Mouse (Mus musculus): ENCODE results near the gene Gatc.
A peak's percentile ranks its signal among the peaks of the same experiment; 100 is the strongest.
"Not testable (repeated sequence)": the region's sequence is repeated elsewhere in the genome, so short reads cannot be mapped to it uniquely, and the experiment has no call there.

Gene Gatc

GRCm38 (mm10) chr5:115327610-115328548 lies 13.1 kb downstream of the Gatc start:
- peak; percentile 22 to 48 for DNase-seq

- DNase-seq = peak; percentile 97 to 98
Measured at GRCm38 (mm10) chr5:115326875-115327609, 13.9 kb downstream of the Gatc start, which contains the start of gene Srsf9. Srsf9 (plus strand) TSS chr5:115327177.

- no peak for DNase-seq
Measured at GRCm38 (mm10) chr5:115326256-115326831, 14.6 kb downstream of the Gatc start.

DNA sequence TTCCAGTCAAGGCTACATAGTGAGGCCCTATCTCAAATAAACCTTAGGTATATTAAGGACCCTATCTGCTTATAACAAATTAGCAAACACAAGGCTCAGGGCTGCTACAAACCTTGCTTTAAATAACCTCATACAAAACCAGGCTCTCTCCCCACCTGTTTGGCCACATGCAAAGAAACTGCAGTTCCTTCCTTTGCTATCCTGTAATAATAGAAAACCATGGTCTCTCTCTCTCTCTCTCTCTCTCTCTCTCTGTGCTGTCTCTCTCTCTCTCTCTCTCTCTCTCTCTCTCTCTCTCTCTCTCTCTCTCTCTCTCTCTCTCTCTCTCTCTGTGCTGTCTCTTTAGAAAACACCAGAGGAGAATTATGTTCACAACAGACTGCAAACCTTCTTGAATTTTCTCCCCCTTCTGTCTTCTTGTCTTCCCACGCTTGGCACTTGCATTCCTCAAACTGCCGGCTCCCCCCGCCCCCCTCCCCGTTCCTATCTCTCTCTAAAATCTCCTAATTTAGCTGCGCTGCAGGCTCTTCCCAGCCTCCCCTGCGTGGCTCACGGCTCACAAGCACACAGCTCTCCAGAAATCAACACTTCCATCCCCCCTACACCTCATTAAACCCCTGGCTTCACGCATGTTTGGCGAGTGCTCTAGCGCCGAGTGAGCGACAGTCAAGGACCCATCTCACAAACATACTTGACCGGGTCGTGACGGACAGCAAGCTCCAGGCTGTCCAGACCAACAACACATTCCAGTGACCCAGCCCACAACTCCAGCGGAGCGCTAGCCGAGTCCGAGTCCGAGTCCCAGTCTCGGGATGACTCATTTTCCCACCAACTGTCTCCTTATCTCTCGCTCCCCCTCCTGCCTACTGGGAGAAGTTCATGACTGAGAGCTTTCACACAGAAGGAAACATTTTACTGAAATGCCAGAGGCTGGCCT lies 21.7 kb downstream of the Gatc start:
- DNase-seq = peak; percentile 68 to 84

DNA sequence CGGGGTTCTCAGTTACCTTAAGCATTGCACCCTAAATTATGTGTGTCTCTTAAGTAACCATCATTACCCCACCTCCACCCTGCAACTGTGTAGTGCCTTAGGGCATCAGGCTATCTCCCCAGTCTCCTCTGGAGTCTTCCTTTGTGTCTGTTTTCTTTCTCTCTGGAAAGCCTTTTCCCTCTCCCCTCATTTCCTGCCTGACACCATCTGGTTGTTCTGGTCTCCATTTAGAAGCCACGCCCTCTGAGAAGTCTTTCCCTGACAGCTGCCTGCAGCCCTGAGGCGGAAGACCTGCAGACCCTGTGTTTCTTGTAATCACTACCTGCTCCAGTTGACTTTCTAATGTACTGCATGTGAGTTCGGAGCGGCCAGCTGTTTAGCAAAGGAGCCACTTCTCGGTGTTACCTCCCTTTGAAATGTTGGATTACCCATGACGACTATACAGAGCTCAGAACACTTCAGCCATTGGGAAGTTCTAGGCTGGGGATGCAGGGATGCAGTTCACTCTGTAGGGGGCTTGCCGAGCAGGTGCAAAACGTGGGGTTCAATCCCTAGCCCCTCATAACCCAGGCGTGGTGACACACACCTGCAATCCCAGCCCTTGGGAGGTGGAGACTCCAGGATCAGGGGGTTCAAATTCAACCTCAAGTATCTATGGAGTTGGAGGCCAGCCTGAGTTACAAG lies 23.2 kb downstream of the Gatc start:
- no peak for DNase-seq

- no peak for DNase-seq
Measured at GRCm38 (mm10) chr5:115316968-115317644, 23.9 kb downstream of the Gatc start.

GRCm38 (mm10) chr5:115313668-115313943 lies 27.4 kb downstream of the Gatc start:
- no peak for DNase-seq

DNA sequence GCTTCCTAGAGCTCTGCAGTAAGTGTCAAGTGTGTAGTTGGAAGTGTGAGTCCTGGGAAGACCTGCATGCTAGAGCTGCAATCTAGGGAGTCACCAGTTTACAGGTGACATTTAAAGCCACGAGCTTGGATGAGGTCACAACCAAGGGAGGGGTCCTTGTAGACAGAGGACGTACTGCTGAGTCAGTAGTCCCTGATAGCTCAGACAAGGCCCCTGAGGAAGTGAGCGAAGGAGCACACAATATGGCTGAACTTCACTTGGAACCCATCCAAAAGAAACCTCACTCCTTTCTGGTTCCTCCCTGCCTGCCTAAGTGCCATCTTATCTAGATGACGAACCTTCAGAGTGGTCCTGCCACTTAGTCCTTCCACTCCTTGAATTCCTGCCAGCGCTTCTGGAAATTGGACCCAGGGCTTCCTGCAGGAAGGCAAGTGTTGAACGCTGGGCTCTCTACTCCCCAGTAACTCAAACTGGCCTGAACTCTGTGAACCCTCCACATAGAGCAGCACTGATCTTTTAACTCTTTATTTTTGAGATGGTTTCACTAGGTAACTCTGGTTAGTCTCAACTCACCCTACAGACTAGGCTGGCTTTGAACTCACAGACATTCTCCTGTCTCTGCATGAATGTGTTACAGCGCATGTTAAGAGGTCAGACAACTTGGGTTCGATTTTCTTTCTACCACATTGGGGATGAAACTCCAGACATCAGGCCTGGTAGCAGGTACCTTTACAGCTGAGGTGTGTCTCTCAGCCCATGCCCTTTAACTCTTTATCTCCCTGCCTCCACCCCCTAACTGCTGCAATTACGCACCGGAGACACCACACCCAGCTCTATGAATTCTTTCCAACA lies 27.9 kb downstream of the Gatc start:
- no peak for DNase-seq

DNA sequence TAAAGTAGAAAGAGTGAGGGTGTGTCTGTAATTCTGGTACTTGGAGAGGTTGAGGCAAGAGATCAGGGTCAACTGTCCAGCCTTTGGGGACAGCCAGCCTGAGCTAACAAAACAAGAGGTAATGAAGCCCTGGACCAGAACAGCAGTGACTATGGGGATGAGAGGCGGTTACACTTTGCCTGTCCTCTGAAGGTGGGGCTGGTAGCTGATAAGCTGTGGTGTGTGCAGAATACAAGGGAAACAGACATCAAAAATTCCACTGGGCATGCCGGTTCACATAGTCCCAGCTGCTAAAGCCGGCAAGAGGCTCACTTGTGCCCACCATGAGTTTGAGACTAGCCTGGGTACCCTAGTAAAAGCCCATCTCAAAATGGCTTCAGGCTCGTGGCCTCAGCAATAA lies 28.6 kb downstream of the Gatc start:
- no peak for DNase-seq

GRCm38 (mm10) chr5:115302190-115302589 lies 38.8 kb downstream of the Gatc start:
- DNase-seq = not testable (repeated sequence)

DNA sequence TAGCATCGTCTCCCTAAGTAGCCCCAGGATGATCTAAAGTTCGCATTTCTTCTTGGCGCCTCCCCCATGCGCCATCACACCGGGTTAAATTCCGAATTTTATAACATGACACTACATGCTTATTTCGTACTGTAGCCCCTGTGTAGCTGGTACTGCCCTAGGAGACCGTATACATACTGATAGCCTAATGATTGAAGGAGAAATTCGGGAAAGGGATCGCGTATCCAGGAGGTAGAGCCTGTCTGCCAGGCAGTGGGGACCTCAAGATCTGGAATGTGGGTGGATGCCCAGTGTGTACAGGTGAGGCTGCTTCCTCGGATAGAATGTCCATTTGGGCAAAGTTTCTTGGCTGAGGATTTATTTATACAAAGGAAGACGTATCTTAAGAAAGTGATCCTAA lies 39.4 kb downstream of the Gatc start:
- no peak for DNase-seq

DNA sequence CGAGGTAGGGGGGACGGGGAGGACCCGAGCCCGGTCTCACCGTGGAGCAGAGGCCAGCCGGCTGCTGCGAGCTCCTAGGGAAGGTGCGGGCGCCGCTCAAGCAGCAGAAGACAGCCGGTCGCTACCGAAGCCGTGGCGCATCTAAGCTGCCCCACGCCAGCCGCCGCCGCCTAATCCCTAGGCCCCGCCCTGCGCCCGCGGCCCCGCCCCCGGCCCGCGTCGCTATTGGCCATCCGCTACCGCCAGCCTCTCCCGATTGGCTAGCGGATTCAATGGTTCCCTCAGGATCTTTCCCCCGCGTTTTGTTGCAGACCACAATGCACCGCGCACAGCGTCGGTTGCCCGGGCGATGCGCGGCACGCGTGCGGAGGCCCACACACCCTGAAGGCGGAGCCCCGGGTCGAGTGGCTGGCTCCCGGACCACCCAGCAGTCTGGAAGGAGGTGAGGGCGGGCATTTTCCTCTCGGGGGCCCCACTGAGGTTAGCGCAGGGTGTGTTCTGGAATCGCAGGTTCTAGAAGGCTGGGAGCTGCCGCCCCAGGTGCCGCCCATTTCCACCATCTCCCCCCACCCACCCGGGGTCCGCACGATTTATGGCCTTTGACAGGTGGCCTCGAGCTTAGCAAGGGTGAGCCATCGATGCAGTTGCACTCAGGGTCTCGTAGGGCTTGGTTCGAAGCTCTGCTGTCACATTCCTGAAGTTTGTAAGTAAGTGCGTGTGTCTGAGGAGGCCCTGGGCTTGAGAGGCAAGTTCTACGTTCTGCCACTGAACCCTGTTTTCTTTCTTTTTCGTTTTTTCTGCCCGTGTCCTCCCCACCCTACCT lies 40.0 kb downstream of the Gatc start, which contains the start of gene Dynll1:
Gene Dynll1, minus strand, starts transcription at position 208 of the 823 bp plus-strand sequence.
- peak; percentile 99 for DNase-seq

DNA sequence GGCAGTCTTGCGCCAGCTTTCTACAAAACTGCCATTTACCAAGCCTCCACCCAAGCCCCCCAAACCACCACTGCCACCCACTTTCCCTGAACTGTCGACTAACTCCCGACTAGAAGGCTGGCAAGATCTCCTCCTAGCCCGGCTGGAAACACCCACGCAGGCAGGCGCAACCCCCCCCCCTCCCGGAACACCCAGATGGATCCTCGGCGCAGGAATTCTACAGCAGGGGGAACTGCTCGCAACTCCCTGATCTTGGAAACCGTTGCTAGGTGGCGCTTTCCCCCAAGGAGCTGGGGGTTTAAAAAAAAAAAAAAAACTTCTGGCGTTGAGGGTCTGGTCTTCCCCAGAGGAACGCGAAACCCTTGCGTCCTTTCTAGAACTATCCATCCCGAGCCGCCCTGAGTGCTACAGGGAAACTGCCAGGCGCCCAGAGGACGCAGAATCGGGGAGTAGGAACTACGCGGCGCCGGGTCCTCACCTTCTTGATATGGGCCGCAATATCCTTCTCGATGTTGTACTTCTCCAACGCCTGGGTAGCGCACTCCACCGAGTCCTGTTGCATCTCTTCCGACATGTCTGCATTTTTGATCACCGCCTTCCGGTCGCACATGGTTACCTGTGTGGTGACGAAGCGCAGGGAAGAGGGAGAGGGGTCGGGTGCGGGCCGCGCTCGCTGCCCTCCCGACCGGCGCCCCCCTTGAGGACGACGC lies 40.8 kb downstream of the Gatc start:
- peak; percentile 76 to 83 for DNase-seq

DNA sequence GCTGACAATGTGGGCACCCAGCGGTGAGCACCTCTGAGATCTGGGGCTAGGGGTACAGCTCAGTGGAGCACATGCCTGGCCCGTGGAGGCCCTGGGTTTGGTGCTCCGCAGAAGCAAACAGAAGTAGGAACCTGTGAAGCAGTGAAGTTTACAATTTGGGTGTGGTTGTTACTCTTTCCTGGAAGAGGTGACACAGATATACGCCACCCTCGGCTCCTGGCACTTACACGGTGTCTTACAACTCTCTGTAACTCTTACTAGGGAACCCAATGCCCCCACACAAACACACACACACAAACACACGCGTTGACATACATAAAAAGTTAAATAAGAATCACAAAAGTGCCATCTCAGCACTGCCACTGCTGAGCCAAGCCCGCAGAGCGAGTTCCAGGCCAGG lies 44.6 kb downstream of the Gatc start:
- DNase-seq = no peak

GRCm38 (mm10) chr5:115294173-115294572 lies 46.8 kb downstream of the Gatc start:
- DNase-seq = no peak

DNA sequence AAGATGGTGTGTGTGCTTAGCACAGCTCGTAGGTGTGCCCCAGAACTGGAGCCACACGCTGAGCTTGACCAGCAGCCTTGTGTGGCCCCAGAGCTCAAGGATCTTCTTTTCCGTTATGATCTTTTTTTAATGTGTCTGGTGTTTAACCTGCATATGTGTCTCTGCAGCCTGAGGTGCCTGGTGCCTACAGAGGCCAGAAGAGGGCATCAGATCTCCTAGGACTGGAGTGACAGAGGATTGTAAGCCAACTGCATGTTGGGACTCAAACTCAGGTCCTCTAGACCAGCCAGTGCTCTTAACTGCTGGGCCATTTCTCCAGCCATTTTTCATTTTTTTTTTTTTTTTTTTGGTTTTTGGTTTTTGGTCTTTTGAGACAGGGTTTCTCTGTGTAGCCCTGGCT lies 56.2 kb downstream of the Gatc start:
- peak in 1 of 2 experiments; percentile 26 for DNase-seq
